Mouse (Mus musculus): ENCODE measurements around the gene Tat.

The Tat gene

GRCm38 (mm10) chr8:109990224-109990623 lies at the start of gene Tat:
Gene Tat, plus strand, starts transcription at chr8:109990437.
- 78% methylated on average over 8 of the region's 8 CpGs for WGBS

- 63% methylated on average over 2 of the region's 2 CpGs for WGBS
These were observed 48.5 kb upstream of the Tat start for GRCm38 (mm10) chr8:109941606-109942360.

GRCm38 (mm10) chr8:109945153-109945632 lies 45.0 kb upstream of the Tat start:
- WGBS = 60% methylated on average over 9 of the region's 9 CpGs

- WGBS = 64% methylated on average over 7 of the region's 7 CpGs
These were observed 44.5 kb upstream of the Tat start for GRCm38 (mm10) chr8:109945694-109946093.

- 90% methylated on average over 7 of the region's 7 CpGs for WGBS
These were observed 44.0 kb upstream of the Tat start for GRCm38 (mm10) chr8:109946272-109946671.

- WGBS = 2% methylated on average over 26 of the region's 26 CpGs
These were observed 42.6 kb upstream of the Tat start for GRCm38 (mm10) chr8:109947447-109948284.

GRCm38 (mm10) chr8:109948285-109948564 lies 42.0 kb upstream of the Tat start:
- 4% methylated on average over 19 of the region's 19 CpGs for WGBS

- WGBS = 50% methylated on average over 7 of the region's 7 CpGs
These were observed 38.1 kb upstream of the Tat start for GRCm38 (mm10) chr8:109952171-109952570.

GRCm38 (mm10) chr8:109954486-109954948 lies 35.7 kb upstream of the Tat start:
- WGBS = 41% methylated on average over 13 of the region's 13 CpGs

GRCm38 (mm10) chr8:109957167-109958028 lies 32.8 kb upstream of the Tat start:
- WGBS = 38% methylated on average over 16 of the region's 16 CpGs

GRCm38 (mm10) chr8:109958036-109958655 lies 32.1 kb upstream of the Tat start:
- 53% methylated on average over 12 of the region's 12 CpGs for WGBS

- 91% methylated on average over 4 of the region's 4 CpGs for WGBS
These were observed 31.1 kb upstream of the Tat start for GRCm38 (mm10) chr8:109959112-109959511.

- WGBS = 2% methylated on average over 64 of the region's 64 CpGs
These were observed 28.4 kb upstream of the Tat start, which contains the start of gene Marveld3 for GRCm38 (mm10) chr8:109961693-109962367. Gene Marveld3, minus strand, starts transcription at chr8:109962203.

- WGBS = 73% methylated on average over 9 of the region's 9 CpGs
These were observed 27.3 kb upstream of the Tat start for GRCm38 (mm10) chr8:109962896-109963295.

GRCm38 (mm10) chr8:109963421-109963820 lies 26.8 kb upstream of the Tat start:
- 74% methylated on average over 13 of the region's 13 CpGs for WGBS

GRCm38 (mm10) chr8:109964106-109964505 lies 26.1 kb upstream of the Tat start:
- 77% methylated on average over 4 of the region's 4 CpGs for WGBS

GRCm38 (mm10) chr8:109968837-109969236 lies 21.4 kb upstream of the Tat start:
- 65% methylated on average over 10 of the region's 10 CpGs for WGBS

- WGBS = 6% methylated on average over 9 of the region's 9 CpGs
These were observed 19.9 kb upstream of the Tat start for GRCm38 (mm10) chr8:109970323-109970722.

- WGBS = 87% methylated on average over 4 of the region's 4 CpGs
These were observed 17.3 kb upstream of the Tat start for GRCm38 (mm10) chr8:109972901-109973300.

- WGBS = 75% methylated on average over 6 of the region's 6 CpGs
These were observed 10.9 kb upstream of the Tat start for GRCm38 (mm10) chr8:109979339-109979738.

Data from cerebral cortex, adult 2 months (tissue).